Mouse (Mus musculus) 416B (cell line): ENCODE measurements at regions not wholly inside any gene's neighbourhood (a gene's known extent, or its start where the extent isn't known, plus 50 kb on each side); places are given as distances from the start of the nearest gene placed in this dataset.

Experiments
- DNase-seq: peaks from one replicate; pipeline ENCODE4 v3.0.0; 2011; ENCODE audit warnings: low read depth

DNA sequence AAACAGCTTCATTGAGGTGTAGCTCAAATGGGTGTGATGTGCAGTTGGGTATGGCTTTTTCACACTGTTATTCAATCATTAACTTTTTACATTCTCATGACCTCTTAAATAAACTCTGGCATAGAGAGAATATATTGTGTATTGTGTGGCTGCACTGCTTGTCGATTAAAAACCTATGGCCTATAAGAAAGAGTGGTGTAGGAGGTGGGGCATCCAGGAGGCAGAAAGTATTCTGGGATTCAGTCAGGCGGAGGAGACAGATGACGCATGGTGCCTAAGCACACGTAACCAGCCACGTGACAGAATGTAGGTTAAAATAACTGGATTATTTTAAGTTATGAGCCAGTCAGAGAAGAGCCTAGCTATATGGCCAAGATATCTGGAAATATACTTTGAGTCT, 78.2 kb upstream of the Slc16a7 start:
- no peak for DNase-seq

DNA sequence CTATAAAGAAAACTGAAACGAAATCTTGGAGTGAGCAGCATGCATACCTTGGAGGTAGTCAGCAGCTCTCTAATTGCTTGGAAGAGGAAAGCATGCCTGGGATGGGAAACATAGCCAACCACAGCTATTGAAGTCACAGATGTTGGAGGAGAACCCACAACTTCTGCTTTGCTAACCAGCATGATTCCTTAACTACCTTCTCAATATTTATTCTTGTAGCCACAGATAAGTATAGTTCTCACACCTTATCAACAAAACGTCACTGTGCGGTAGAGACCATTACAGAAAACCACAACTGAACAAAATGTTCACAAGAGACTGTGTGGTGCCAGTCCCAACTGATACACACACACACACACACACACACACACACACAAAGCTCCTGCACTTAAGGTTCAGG, 99.1 kb upstream of the Slc16a7 start:
- DNase-seq, result no peak

GRCm38 (mm10) chr10:125490395-125490794, 101.1 kb upstream of the Slc16a7 start:
- DNase-seq, result no peak

GRCm38 (mm10) chr10:125494489-125494888, 105.2 kb upstream of the Slc16a7 start:
- DNase-seq, result no peak

DNA sequence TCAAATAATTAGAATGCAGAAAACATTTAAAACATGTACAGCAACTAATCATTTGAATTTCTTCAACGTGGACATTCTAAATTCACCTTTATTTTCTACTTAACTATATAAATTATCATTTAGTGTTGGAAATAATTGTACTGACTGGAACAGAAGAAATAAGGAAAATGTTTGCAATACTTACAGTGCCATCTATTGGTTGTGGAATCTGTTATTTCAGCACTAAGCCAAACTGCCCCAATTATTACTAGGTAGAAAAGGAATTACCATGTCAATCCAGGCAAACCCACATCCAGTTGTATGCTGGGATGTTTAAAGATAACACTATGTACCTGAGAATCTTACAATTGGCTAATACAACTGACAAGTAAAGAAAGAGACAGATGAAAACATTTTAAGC, 109.1 kb upstream of the Slc16a7 start:
- no peak for DNase-seq

GRCm38 (mm10) chr10:125500338-125500737, 111.1 kb upstream of the Slc16a7 start:
- DNase-seq, result no peak

GRCm38 (mm10) chr10:125515026-125515425, 125.8 kb upstream of the Slc16a7 start:
- DNase-seq, result no peak

DNA sequence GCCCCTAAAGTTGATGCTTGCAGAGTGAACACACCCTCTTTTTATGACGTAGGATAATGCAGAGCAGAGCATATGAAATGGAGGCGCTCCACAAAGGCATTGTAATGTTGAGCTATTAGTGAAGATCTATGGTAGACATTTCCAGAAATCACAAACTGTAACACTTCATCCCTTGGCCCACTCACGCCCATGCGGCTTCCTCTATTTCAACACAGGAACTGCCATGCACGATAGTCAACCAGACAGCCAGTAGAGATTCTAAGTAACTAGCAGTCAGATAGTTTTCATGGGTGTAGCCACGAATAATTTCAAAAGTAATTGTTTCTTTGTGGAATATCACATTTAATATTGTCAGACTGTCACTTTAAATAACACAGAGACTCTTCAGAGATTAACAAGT, 141.6 kb upstream of the Slc16a7 start:
- no peak for DNase-seq

GRCm38 (mm10) chr10:125538316-125538715, 149.1 kb upstream of the Slc16a7 start:
- DNase-seq, result peak; percentile 17

- no peak for DNase-seq
These were observed 197.4 kb upstream of the Slc16a7 start for GRCm38 (mm10) chr10:125586489-125587147.

DNA sequence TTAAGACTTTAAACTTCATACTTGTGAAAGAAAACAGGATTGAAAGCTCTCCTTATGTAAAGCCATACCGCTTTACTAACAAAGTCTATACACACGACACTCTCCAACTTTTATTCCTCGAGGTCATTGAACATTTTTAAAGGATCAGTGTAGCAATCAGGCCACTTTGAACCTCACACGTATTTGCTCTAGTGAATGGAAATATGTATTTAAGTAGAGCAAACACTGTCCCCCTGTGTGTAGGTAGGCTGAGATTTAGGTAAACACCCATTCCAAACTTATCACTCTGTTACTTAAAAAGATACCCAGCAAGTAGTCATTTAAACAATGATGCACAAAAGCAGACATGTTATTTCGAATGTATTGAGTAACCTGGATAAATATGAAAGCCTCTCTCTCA, 203.7 kb upstream of the Slc16a7 start:
- no peak for DNase-seq

- DNase-seq, result no peak
These were observed 218.7 kb upstream of the Slc16a7 start for GRCm38 (mm10) chr10:125607787-125608617.

GRCm38 (mm10) chr10:125610353-125610752, 221.1 kb upstream of the Slc16a7 start:
- DNase-seq, result no peak

DNA sequence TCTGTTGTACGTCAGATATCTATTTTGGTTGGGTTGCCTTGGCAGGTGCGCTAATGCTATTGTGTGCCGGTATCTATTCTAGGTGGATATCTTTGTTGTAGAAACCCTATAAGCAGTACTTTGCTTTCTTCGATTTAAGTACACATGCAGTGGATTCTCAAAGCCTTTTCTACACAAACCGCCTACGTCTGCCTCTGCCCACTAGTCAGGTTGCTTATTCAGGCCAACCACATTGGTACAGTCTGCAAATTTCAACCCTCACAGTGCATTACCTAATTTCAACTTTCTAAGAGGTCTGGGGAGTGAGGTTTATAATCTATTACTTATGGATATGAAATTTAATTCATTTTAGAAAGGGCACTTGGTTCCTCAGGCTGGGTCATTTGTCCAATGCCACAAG, 223.5 kb upstream of the Slc16a7 start:
- DNase-seq, result no peak

DNA sequence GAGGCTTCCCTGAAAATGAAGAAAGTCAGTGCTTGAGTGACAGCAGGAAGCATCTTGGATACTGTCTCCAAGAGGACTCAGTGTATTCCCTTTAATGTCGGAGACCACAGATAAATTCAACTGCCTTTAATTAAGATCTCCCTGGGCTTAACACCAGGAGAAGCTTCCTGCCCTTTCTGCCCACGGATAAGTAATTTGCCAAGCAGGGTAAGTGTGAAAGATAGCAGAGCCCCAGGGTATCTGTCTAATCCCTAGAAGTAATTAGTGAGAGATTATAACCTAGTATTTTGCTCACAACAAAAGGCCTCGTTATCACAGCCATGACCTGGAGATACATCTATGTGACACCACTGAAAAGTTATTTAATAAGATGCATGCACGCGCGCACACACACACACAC, 232.1 kb upstream of the Slc16a7 start:
- DNase-seq, result no peak

- DNase-seq, result no peak
These were observed 234.6 kb upstream of the Slc16a7 start for GRCm38 (mm10) chr10:125623836-125624235.

- no peak for DNase-seq
These were observed 278.6 kb upstream of the Slc16a7 start for GRCm38 (mm10) chr10:125667906-125668305.

DNA sequence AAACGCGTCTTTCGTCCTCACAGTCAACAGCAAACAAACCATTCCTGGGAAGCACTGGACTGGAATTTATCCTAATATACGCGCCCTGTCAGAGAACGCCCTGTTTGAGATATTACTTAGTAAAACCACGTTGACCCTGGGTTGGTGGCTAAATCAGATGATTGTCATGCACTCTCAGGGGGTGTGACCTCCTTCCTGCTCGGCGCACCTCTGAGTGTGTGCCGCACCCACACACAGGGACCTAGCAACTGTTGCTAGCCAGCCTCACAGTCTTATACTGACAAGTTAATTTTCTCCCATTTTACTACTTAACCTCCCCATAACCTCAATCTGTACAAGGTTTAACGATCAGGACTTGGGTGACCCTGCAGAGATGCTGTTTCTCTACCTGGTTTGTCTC, 284.4 kb upstream of the Slc16a7 start:
- DNase-seq, result no peak

DNA sequence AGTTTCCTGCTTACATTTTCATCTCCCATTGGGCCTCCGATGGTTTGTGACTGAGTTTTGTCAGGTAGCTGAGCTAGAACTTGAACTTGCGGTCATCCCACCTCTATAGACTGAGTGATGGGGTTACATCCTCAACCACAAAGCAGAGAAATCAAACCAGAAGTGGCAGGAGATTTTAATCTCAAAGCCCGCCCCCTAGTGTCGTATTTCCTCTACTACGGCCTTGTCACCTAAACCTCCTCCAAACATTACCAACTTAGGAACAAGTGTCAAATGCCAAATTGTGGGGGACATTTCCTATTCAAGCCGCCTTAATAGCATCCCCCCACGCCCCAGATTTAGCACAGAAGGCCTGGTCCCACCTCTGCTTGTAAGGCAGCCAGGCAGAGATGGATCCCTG, 286.3 kb upstream of the Lrig3 start:
- DNase-seq, result no peak

DNA sequence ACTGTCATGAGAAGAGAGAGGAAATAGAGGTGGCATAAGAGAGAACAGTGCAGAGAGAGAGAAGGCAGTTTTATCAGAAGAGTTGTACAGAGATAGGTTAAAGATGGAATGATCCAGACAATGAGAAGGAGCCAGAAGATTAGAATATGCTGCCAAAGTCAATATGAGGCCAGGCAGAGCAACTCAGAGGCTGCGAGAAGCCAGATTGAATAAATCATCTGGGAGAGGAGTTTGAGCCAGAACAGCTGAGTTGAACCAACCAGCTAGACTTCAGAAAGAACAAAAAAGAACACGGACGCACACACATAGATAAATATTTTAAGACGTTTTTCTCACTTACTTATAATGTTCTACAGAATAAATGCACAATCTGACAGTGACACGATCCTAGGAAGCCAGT, 280.8 kb upstream of the Lrig3 start:
- no peak for DNase-seq

DNA sequence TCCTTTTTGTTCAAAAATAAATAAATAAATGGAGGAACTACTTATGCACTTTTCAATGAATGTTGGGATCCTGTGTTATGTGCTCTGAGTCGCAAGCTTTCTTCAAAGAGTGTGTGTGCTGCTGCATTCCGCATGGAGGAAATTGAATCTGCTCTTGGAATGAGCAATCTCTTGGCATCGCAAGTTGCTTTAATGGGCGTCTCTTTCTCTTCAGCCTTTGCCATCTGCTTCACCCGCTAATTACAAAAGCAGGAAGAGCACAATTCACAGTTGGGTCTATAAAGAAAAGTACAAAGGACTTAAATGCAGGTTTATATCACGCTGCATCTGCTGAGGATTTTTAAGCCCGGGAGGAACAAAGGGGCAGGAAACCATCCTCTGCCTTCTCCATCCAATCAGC, 272.5 kb upstream of the Lrig3 start:
- DNase-seq, result no peak

- no peak for DNase-seq
These were observed 269.8 kb upstream of the Lrig3 start for GRCm38 (mm10) chr10:125696159-125696558.

DNA sequence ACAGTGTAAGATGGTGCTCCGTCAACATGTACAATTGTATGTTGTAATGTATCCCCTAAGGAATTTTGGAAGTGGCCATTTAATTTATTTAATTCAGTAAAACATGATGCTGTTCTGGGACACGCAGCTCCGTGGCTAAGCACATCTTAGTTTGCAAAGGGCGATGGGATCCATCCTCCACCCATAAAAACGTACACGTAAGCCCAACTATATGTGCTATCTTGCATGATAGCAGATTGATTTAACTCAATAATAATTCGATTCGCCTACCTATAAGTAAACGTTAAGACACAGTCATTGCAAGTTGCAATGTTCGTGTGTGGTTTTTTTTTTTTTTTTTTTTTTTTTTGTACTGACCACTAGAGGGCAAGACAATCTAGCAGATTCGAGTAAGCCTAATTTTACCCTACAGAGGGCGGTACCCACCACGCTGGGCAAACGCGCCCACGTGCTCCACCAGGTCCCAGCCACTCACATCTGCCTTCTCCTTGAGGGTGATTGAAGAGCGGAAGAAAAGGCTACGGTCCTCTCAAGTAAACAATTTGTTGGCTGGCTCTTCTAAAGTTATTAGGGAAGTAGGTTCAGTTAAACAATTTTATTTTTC, 240.8 kb upstream of the Lrig3 start:
- DNase-seq, result peak; percentile 1
